Mouse (Mus musculus) hindbrain, embryonic 11.5 days (tissue): ENCODE measurements at regions not wholly inside any gene's neighbourhood (a gene's known extent, or its start where the extent isn't known, plus 50 kb on each side); places are given as distances from the start of the nearest gene placed in this dataset.

Experiments used
- ATAC-seq: fragments of 200-750 bp; cut with Nextera tagmentation; 2 replicates; pipeline ENCODE4 v1.8.0; 2017; ENCODE audit warnings: mild to moderate bottlenecking, moderate TSS enrichment, moderate library complexity; ENCODE audit not compliant: low FRiP score
- DNase-seq: peaks from one replicate; pipeline ENCODE4 v3.0.0-alpha.2; 2015; ENCODE audit warnings: low spot score
- H3K27ac ChIP-seq: fragments of 300-500 bp; sonication (generic); 2 replicates; pipeline ENCODE4 v1.5.1; 2014; ENCODE audit warnings: mild to moderate bottlenecking, low read depth, low read length
- H3K27me3 ChIP-seq: fragments of 300-500 bp; sonication (generic); 2 replicates; pipeline ENCODE4 v1.6.1; 2014; ENCODE audit warnings: mild to moderate bottlenecking, low read length, moderate library complexity, mixed read lengths; ENCODE audit not compliant: control insufficient read depth, insufficient read depth
- H3K36me3 ChIP-seq: fragments of 300-500 bp; sonication (generic); 2 replicates; pipeline ENCODE4 v1.6.1; 2014; ENCODE audit warnings: mild to moderate bottlenecking, low read length, moderate library complexity, mixed read lengths; ENCODE audit not compliant: control insufficient read depth, insufficient read depth
- H3K4me1 ChIP-seq: fragments of 300-500 bp; sonication (generic); replicated peaks from 2 replicates; pipeline ENCODE4 v1.6.1; 2014; ENCODE audit warnings: low read length, mixed read lengths; ENCODE audit not compliant: control insufficient read depth, insufficient read depth
- H3K4me2 ChIP-seq: fragments of 300-500 bp; sonication (generic); replicated peaks from 2 replicates; pipeline ENCODE4 v1.6.1; 2014; ENCODE audit warnings: mild to moderate bottlenecking, low read depth, low read length
- H3K4me3 ChIP-seq: fragments of 300-500 bp; sonication (generic); 2 replicates; pipeline ENCODE4 v1.5.1; 2014; ENCODE audit warnings: low read depth, low read length
- H3K9ac ChIP-seq: fragments of 300-500 bp; sonication (generic); 2 replicates; pipeline ENCODE4 v1.6.1; 2014; ENCODE audit warnings: low read depth, low read length
- H3K9me3 ChIP-seq: fragments of 300-500 bp; sonication (generic); 2 replicates; pipeline ENCODE4 v1.6.1; 2016; ENCODE audit warnings: low read length; ENCODE audit not compliant: control insufficient read depth
- WGBS: fragments of 180-500 bp; shearing (Covaris S2); extraction: QIAGEN DNeasy Blood & Tissue Kit; methylation state at CpG from one replicate; pipeline ENCODE4 v1.1.7; 2014; 5-methylcytosine and 5-hydroxymethylcytosine counted together

- 54% methylated on average over 5 of the region's 5 CpGs for WGBS
- H3K4me1 ChIP-seq: peaks cover 29% of the 10 kb centered on the region
- peaks cover 31% of the 10 kb centered on the region for H3K27me3 ChIP-seq
- no peak for ATAC-seq
- no peak overlapping the region for H3K4me3 ChIP-seq
- no peaks in the 10 kb centered on the region for H3K9me3 ChIP-seq
- no peak overlapping the region for H3K4me2 ChIP-seq
- no peaks in the 10 kb centered on the region for H3K36me3 ChIP-seq
- no peak for DNase-seq
- H3K27ac ChIP-seq: peak overlapping the region; percentile 97
- peak overlapping the region; percentile 28; the same call in 1 of the 2 replicates for H3K9ac ChIP-seq
These were observed 66.5 kb upstream of the Polg start for GRCm38 (mm10) chr7:79532626-79533140.

GRCm38 (mm10) chr7:79531551-79532356 lies 65.6 kb upstream of the Polg start:
- Histone ChIP-seq H3K9me3 (no peaks in the 10 kb centered on the region), H3K4me2 (peak overlapping the region; percentile 17; the same call in 1 of the 2 replicates), H3K36me3 (no peaks in the 10 kb centered on the region), H3K4me3 (no peak overlapping the region), H3K27ac (peak overlapping the region; percentile 97), H3K27me3 (peaks cover 28% of the 10 kb centered on the region), H3K9ac (peak overlapping the region; percentile 37), H3K4me1 (peaks cover 32% of the 10 kb centered on the region)
- ATAC-seq (peak; percentile 65), DNase-seq (peak; percentile 82)
- 3% methylated on average over 12 of the region's 12 CpGs for WGBS

- no peaks in the 10 kb centered on the region for H3K36me3 ChIP-seq
- peak overlapping the region; percentile 1; the same call in 1 of the 2 replicates for H3K9ac ChIP-seq
- no peak for DNase-seq
- peaks cover 24% of the 10 kb centered on the region for H3K27me3 ChIP-seq
- peak overlapping the region; percentile 97 for H3K27ac ChIP-seq
- no peaks in the 10 kb centered on the region for H3K9me3 ChIP-seq
- peaks cover 38% of the 10 kb centered on the region for H3K4me1 ChIP-seq
- WGBS: 21% methylated on average over 5 of the region's 5 CpGs
- H3K4me2 ChIP-seq: no peak overlapping the region; the same call in 1 of the 2 replicates
- ATAC-seq: no peak
- H3K4me3 ChIP-seq: no peak overlapping the region
These were observed 65.0 kb upstream of the Polg start for GRCm38 (mm10) chr7:79531142-79531541.

GRCm38 (mm10) chr7:79529480-79529879 lies 63.3 kb upstream of the Polg start:
- H3K36me3 ChIP-seq: no peaks in the 10 kb centered on the region
- no peak for DNase-seq
- WGBS: 50% methylated on average over 1 of the region's 1 CpGs

GRCm38 (mm10) chr7:79527984-79528383 lies 61.8 kb upstream of the Polg start:
- H3K4me2 ChIP-seq: no peak overlapping the region
- peak overlapping the region; percentile 99 for H3K27ac ChIP-seq
- no peak for ATAC-seq
- H3K4me1 ChIP-seq: peaks cover 40% of the 10 kb centered on the region
- no peak overlapping the region for H3K4me3 ChIP-seq
- H3K9ac ChIP-seq: no peak overlapping the region
- peaks cover 5% of the 10 kb centered on the region for H3K27me3 ChIP-seq
- no peaks in the 10 kb centered on the region for H3K9me3 ChIP-seq
- H3K36me3 ChIP-seq: no peaks in the 10 kb centered on the region
- DNase-seq: no peak
- WGBS: 37% methylated on average over 3 of the region's 3 CpGs

More at GRCm38 (mm10) chr7:79529480-79529879, 63.3 kb upstream of the Polg start:
- Histone ChIP-seq H3K27me3 (peaks cover 13% of the 10 kb centered on the region), H3K4me2 (no peak overlapping the region), H3K4me3 (no peak overlapping the region), H3K9ac (no peak overlapping the region), H3K4me1 (peaks cover 47% of the 10 kb centered on the region), H3K9me3 (no peaks in the 10 kb centered on the region), H3K27ac (peak overlapping the region; percentile 97)
- ATAC-seq: no peak

- 0 out of 2 replicates have a peak overlapping the region, but pooled peaks have one; percentile 11 for H3K4me2 ChIP-seq
- peak; percentile 84 for DNase-seq
- peak overlapping the region; percentile 61 for H3K9ac ChIP-seq
- ATAC-seq: peak; percentile 92
- H3K27ac ChIP-seq: peak overlapping the region; percentile 99
- 9% methylated on average over 14 of the region's 14 CpGs for WGBS
- no peaks in the 10 kb centered on the region for H3K36me3 ChIP-seq
- no peak overlapping the region for H3K4me3 ChIP-seq
- no peaks in the 10 kb centered on the region for H3K9me3 ChIP-seq
- no peaks in the 10 kb centered on the region for H3K27me3 ChIP-seq
- peaks cover 36% of the 10 kb centered on the region for H3K4me1 ChIP-seq
These were observed 59.8 kb upstream of the Polg start for GRCm38 (mm10) chr7:79525690-79526630.

- Histone ChIP-seq H3K36me3 (no peaks in the 10 kb centered on the region), H3K9ac (peak overlapping the region; percentile 61), H3K9me3 (no peaks in the 10 kb centered on the region), H3K27me3 (no peaks in the 10 kb centered on the region), H3K4me3 (no peak overlapping the region), H3K4me2 (0 out of 2 replicates have a peak overlapping the region, but pooled peaks have one; percentile 7), H3K27ac (peak overlapping the region; percentile 99), H3K4me1 (peaks cover 40% of the 10 kb centered on the region)
- DNase-seq: no peak
- ATAC-seq: peak; percentile 15
- WGBS: 44% methylated on average over 10 of the region's 10 CpGs
These were observed 58.8 kb upstream of the Polg start for GRCm38 (mm10) chr7:79524921-79525320.

- DNase-seq (no peak), ATAC-seq (no peak)
- 83% methylated on average over 4 of the region's 4 CpGs for WGBS
- Histone ChIP-seq H3K27me3 (no peaks in the 10 kb centered on the region), H3K27ac (peak overlapping the region; percentile 99), H3K9ac (peak overlapping the region; percentile 42; the same call in 1 of the 2 replicates), H3K36me3 (no peaks in the 10 kb centered on the region), H3K4me1 (peaks cover 42% of the 10 kb centered on the region), H3K4me2 (no peak overlapping the region), H3K9me3 (no peaks in the 10 kb centered on the region), H3K4me3 (no peak overlapping the region)
These were observed 57.5 kb upstream of the Polg start for GRCm38 (mm10) chr7:79523696-79524095.
